Mouse (Mus musculus) heart, postnatal 36 days (tissue): ENCODE data around the gene Fxyd4. TPM values are rescaled to one million over a fixed set of nuclear protein-coding genes. Genes with fewer than 3 reads are reported as not detected.
A peak's percentile ranks its signal among the peaks of the same experiment; 100 is the strongest.

Source experiments
- DNase-seq, 2 experiments: peaks; one replicate each; pipeline ENCODE4 v3.0.0; 2021 to 2022
- intact Hi-C: fragments of 180-260 bp; cut with DNase I; formaldehyde crosslinking; loops from one replicate; pipeline ENCODE4 v1.15.1; 2025
- total RNA-seq, 2 experiments: library from RNA; stranded (reverse); gene quantifications; 2 replicates each; pipeline ENCODE4 v1.2.3; 2021

Gene Fxyd4
- total RNA-seq, 2 experiments from 2014 or later: not detected

DNA sequence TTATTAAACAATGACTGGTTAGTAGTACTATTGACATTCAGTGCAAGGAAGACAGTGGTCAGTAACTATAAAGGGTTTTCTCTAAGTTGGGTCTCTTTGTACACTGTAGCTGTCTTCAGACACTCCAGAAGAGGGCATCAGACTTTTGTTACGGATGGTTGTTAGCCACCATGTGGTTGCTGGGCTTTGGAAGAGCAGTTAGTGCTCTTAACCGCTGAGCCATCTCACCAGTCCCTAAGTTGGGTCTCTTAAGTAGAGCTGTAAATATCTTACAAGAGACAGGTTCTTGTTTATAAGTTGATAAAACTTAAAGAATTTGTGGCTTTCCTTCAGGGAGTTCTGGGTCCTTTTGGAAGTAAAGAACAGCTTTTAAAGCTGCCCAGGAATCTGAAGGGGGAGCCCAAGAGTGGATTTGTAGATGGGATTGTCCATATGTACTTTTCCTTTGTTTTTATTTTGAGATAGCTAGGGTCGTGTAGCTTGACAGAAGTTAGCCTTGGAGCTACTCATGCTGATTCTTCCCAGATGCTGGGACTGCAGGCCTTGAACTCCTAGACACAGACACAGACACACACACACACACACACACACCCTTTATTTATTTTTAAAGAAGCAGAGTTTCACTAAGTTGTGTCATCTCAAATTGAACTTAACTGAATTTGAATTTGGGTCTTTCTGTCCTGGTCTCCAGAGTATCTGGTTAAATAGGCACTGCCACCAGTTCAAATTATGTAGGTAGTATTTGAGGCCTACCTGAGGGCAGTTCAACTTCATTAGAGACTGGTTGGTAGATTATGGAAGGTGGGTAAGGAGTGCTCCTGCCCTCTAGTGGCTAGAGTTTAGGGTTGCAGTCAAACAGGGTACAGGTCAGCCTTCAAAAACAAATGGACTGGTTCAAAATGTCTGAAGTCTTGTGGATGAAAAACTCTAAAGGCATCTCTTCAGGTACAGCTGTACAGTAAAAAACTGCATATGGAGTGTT lies 16.5 kb downstream of the Fxyd4 start:
- intact Hi-C loops: loop anchor here (2.0 to 5.0 kb wide), 2 partner anchors 64 to 80 kb away; partner anchors contain the start of gene Zfp637
- peak; percentile 23 to 44 for DNase-seq

GRCm38 (mm10) chr6:117918043-117918442 lies 19.4 kb downstream of the Fxyd4 start:
- intact Hi-C loops: loop anchor here (10.0 kb wide), 1 partner anchor 497 kb away; the partner anchor contains the start of gene Bms1
- no peak for DNase-seq

GRCm38 (mm10) chr6:117917576-117917975 lies 19.9 kb downstream of the Fxyd4 start:
- intact Hi-C loops: loop anchor here (1.0 to 10.0 kb wide), 3 partner anchors 9 to 497 kb away; partner anchors contain the start of gene Bms1
- peak in 1 of 2 experiments; percentile 65 for DNase-seq

DNA sequence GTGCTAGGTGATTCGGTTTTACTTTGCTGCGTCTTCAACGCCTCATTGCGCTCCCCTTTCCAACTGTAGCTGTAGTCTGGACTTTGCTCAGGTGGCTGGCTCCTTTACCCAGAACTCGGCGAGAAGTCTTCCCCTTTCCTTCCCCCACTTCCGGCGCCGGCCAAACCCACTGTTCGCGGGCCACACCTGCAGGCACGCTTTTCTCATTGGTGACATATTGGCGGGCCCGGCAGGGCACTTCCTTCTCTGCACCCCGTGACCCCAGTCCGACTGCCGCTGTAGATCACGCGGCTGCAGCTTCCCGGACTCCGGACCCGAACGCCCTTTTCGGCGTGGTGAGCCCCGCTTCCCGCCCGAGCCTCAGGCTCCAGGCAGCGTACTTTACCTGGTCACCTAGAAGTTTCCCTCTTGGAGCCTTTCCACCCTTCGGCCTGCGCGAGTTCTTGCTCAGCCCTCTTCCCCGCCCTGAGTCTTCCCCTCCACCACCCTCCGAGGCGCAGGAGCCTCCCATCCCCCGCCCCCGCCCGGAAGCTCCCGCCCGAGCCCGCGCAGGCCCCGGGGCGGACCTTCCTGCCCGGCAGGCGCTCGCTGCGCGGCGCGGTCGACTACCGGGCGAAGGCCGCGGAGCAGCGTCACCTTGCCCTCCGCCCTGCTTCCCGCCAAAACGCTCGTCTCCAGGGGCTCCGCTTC lies 20.6 kb downstream of the Fxyd4 start:
- intact Hi-C loops: loop anchor here (1.0 to 10.0 kb wide), 3 partner anchors 9 to 498 kb away; partner anchors contain the start of gene Bms1
- DNase-seq: peak; percentile 81 to 92

GRCm38 (mm10) chr6:117916205-117916736 lies 21.2 kb downstream of the Fxyd4 start:
- intact Hi-C loops: loop anchor here (10.0 kb wide), 1 partner anchor 499 kb away; the partner anchor contains the start of gene Bms1
- DNase-seq: no peak

GRCm38 (mm10) chr6:117914541-117914940 lies 23.0 kb downstream of the Fxyd4 start:
- intact Hi-C loops: loop anchor here (10.0 kb wide), 1 partner anchor 500 kb away; the partner anchor contains the start of gene Bms1
- DNase-seq: no peak

GRCm38 (mm10) chr6:117910120-117910661 lies 27.3 kb downstream of the Fxyd4 start:
- DNase-seq: no peak
- intact Hi-C loops: loop anchor here (10.0 kb wide), 1 partner anchor 505 kb away; the partner anchor contains the start of gene Bms1

- no peak for DNase-seq
- intact Hi-C loops: loop anchor here (1.0 kb wide), 1 partner anchor 9 kb away; no protein-coding TSS in a partner anchor
Observed at GRCm38 (mm10) chr6:117908424-117908900, 29.0 kb downstream of the Fxyd4 start.

DNA sequence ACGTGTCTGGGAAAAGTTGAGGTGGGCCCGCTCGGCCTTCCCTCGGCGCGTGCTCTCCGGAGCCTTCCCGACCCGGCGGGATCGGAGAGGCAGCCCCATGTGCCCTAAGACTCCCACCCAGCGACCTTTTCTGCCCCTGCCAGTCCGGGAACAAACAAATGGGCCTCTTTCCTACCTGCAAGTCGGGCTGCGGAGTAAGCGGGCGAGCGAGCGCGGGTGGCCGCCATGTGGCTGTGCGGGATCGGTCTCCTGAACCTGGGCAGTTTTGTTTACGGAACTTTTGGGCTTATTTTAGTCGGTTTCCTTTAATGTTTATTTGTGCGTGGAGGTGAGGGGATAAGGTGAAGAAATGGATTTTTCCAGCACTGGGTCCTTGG lies 29.5 kb downstream of the Fxyd4 start:
- DNase-seq: no peak
- intact Hi-C loops: loop anchor here (1.0 kb wide), 2 partner anchors 9 to 29 kb away; no protein-coding TSS in a partner anchor

- DNase-seq: peak; percentile 85 to 86
- intact Hi-C loops: loop anchor here (1.0 kb wide), 1 partner anchor 28 kb away; no protein-coding TSS in a partner anchor
Observed at GRCm38 (mm10) chr6:117907301-117907978, 30.1 kb downstream of the Fxyd4 start.

DNA sequence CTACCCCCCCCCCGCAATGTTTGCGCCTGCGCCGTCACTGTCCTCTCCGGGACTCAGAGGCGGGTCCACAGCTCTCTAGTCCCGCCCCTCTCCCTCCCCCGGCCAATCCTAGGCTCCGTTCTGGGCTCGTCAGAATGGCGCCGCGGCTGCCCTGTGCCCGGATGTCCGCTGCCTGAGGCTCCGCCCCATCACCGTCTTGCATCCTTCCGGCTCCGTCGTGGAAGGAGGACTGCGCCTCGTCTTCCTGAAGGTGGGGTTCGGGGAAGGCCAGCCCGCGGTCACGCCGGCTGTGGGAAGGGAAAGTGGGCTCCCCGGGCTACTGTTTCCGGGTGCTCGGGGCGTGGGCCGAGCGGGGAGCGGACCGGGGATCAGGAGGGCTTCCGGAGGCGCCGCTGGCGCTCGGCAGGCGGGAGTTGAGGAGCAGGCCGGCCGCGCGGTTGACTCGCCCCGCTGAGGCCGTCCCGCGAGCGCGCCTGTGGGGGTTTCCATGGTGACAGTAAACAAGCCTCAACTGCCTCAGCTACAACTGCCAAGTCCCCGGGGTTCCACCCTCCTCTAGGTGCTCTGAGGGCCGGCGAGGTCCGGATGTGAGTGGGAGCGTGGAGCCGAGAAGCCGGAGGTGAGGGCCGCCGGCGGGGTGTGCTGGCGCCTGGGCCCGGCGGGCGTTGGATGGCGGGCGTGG lies 30.8 kb downstream of the Fxyd4 start:
- intact Hi-C loops: loop anchor here (1.0 kb wide), 1 partner anchor 27 kb away; no protein-coding TSS in a partner anchor
- peak; percentile 94 to 96 for DNase-seq

GRCm38 (mm10) chr6:117906015-117906531 lies 31.4 kb downstream of the Fxyd4 start:
- peak in 1 of 2 experiments; percentile 78 for DNase-seq

DNA sequence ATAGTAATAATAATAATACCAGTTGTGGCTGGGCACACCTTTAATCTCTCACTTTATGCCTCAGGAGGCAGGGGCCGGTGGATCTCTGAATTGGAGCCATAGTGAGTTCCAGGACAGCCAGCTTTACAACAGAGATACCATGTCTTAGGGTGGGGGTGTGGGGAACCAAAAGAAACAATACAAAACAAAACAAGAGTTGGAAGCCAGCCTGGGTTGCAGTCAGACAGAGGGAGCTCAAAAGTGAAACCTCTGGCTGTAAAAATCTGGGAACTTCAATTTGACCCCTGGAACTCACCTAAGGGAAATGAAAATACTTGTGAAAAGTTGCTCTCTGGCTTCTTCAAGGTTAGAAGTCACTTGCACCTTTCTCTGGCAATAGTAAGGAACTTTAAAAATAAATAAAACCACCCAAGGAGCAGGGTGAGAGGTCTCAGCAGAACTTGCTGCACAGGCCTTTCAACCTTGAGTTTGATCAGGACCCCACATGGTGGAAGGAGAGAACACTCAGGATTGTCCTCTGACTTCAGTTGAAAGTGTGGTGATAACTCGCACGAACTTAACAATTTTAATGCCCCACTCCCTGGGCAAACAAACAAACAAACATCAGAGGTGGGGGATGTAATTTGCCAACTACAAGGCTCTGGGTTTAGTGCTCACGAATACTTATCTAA lies 32.1 kb downstream of the Fxyd4 start:
- no peak for DNase-seq
- intact Hi-C loops: no loop called here

More at GRCm38 (mm10) chr6:117906015-117906531, 31.4 kb downstream of the Fxyd4 start:
- intact Hi-C loops: no loop called here

GRCm38 (mm10) chr6:117903836-117904235 lies 33.7 kb downstream of the Fxyd4 start:
- DNase-seq: no peak
- intact Hi-C loops: no loop called here

GRCm38 (mm10) chr6:117902556-117902955 lies 34.9 kb downstream of the Fxyd4 start:
- intact Hi-C loops: no loop called here
- no peak for DNase-seq

- no peak for DNase-seq
- intact Hi-C loops: no loop called here
Observed at GRCm38 (mm10) chr6:117901510-117902402, 35.7 kb downstream of the Fxyd4 start.
